Mouse (Mus musculus): ENCODE measurements around the gene Fbf1. TPM values are rescaled to one million over a fixed set of nuclear protein-coding genes. Genes with fewer than 3 reads are reported as not detected.

Fbf1 gene
- polyA plus RNA-seq, 1 experiment = 46.9 TPM

- Histone ChIP-seq H3K27me3 (ENCODE audit: control insufficient read depth, insufficient read depth, insufficient read length) (no peaks in the 10 kb centered on the region), H3K79me2 (ENCODE audit: control insufficient read depth, insufficient read depth) (no peaks in the 10 kb centered on the region), H3K4me3 (ENCODE audit: insufficient read depth, poor library complexity, severe bottlenecking) (no peak overlapping the region), H3K79me3 (ENCODE audit: low read depth) (no peaks in the 10 kb centered on the region), H3K36me3 (ENCODE audit: control insufficient read depth, insufficient read depth) (peaks cover 5% of the 10 kb centered on the region), H3ac (ENCODE audit: control insufficient read depth, insufficient read length, low read depth) (no peak overlapping the region)
- TF ChIP-seq CTCF (IDR thresholded peaks at IDR 0.05; ENCODE audit: control insufficient read depth, insufficient read depth, insufficient read length) (no peak), USF1 (IDR thresholded peaks at IDR 0.05; ENCODE audit: low read depth) (no peak), MYOG (IDR thresholded peaks at IDR 0.05; ENCODE audit: control insufficient read depth, extremely low read depth, insufficient read length) (no peak), CEBPB (IDR thresholded peaks at IDR 0.05; ENCODE audit: low read depth) (no peak), MYOD1 (IDR thresholded peaks at IDR 0.05; ENCODE audit: control insufficient read depth, insufficient read length, low read depth) (no peak), FOSL1 (IDR thresholded peaks at IDR 0.05; ENCODE audit: insufficient read depth, low read length, poor library complexity, severe bottlenecking) (no peak), MAX (IDR thresholded peaks at IDR 0.05) (no peak)
Measured at GRCm38 (mm10) chr11:116117819-116118218, 50.1 kb downstream of the Fbf1 start.

GRCm38 (mm10) chr11:116117241-116117640 is 50.7 kb downstream of the Fbf1 start:
- no peak overlapping the region for H3K4me3 ChIP-seq (ENCODE audit: insufficient read depth, poor library complexity, severe bottlenecking)
- TF ChIP-seq FOSL1 (IDR thresholded peaks at IDR 0.05; ENCODE audit: insufficient read depth, low read length, poor library complexity, severe bottlenecking) (no peak), MYOG (IDR thresholded peaks at IDR 0.05; ENCODE audit: control insufficient read depth, extremely low read depth, insufficient read length) (no peak), USF1 (IDR thresholded peaks at IDR 0.05; ENCODE audit: low read depth) (no peak), CTCF (IDR thresholded peaks at IDR 0.05; ENCODE audit: control insufficient read depth, insufficient read depth, insufficient read length) (no peak), CEBPB (IDR thresholded peaks at IDR 0.05; ENCODE audit: low read depth) (no peak), MAX (IDR thresholded peaks at IDR 0.05) (no peak), MYOD1 (IDR thresholded peaks at IDR 0.05; ENCODE audit: control insufficient read depth, insufficient read length, low read depth) (no peak)
- H3K36me3 ChIP-seq (ENCODE audit: control insufficient read depth, insufficient read depth) = no peaks in the 10 kb centered on the region
- H3ac ChIP-seq (ENCODE audit: control insufficient read depth, insufficient read length, low read depth) = no peak overlapping the region
- H3K79me3 ChIP-seq (ENCODE audit: low read depth) = no peaks in the 10 kb centered on the region
- no peaks in the 10 kb centered on the region for H3K27me3 ChIP-seq (ENCODE audit: control insufficient read depth, insufficient read depth, insufficient read length)
- H3K79me2 ChIP-seq (ENCODE audit: control insufficient read depth, insufficient read depth) = no peaks in the 10 kb centered on the region

- no peaks in the 10 kb centered on the region for H3K27me3 ChIP-seq (ENCODE audit: control insufficient read depth, insufficient read depth, insufficient read length)
- H3K79me3 ChIP-seq (ENCODE audit: low read depth) = peaks cover 9% of the 10 kb centered on the region
- no peak overlapping the region for H3K4me3 ChIP-seq (ENCODE audit: insufficient read depth, poor library complexity, severe bottlenecking)
- no peak overlapping the region for H3ac ChIP-seq (ENCODE audit: control insufficient read depth, insufficient read length, low read depth)
- TF ChIP-seq MYOG (IDR thresholded peaks at IDR 0.05; ENCODE audit: control insufficient read depth, extremely low read depth, insufficient read length) (no peak), FOSL1 (IDR thresholded peaks at IDR 0.05; ENCODE audit: insufficient read depth, low read length, poor library complexity, severe bottlenecking) (no peak), CEBPB (IDR thresholded peaks at IDR 0.05; ENCODE audit: low read depth) (no peak), USF1 (IDR thresholded peaks at IDR 0.05; ENCODE audit: low read depth) (no peak), CTCF (IDR thresholded peaks at IDR 0.05; ENCODE audit: control insufficient read depth, insufficient read depth, insufficient read length) (no peak), MYOD1 (IDR thresholded peaks at IDR 0.05; ENCODE audit: control insufficient read depth, insufficient read length, low read depth) (no peak), MAX (IDR thresholded peaks at IDR 0.05) (no peak)
- H3K36me3 ChIP-seq (ENCODE audit: control insufficient read depth, insufficient read depth) = peaks cover 13% of the 10 kb centered on the region
- peaks cover 33% of the 10 kb centered on the region for H3K79me2 ChIP-seq (ENCODE audit: control insufficient read depth, insufficient read depth)
Measured at GRCm38 (mm10) chr11:116111611-116112203, 56.3 kb downstream of the Fbf1 start.

GRCm38 (mm10) chr11:116111067-116111466 is 56.9 kb downstream of the Fbf1 start:
- Histone ChIP-seq H3K27me3 (ENCODE audit: control insufficient read depth, insufficient read depth, insufficient read length) (no peaks in the 10 kb centered on the region), H3ac (ENCODE audit: control insufficient read depth, insufficient read length, low read depth) (no peak overlapping the region), H3K4me3 (ENCODE audit: insufficient read depth, poor library complexity, severe bottlenecking) (no peak overlapping the region), H3K36me3 (ENCODE audit: control insufficient read depth, insufficient read depth) (peaks cover 19% of the 10 kb centered on the region), H3K79me2 (ENCODE audit: control insufficient read depth, insufficient read depth) (peaks cover 39% of the 10 kb centered on the region), H3K79me3 (ENCODE audit: low read depth) (peaks cover 9% of the 10 kb centered on the region)
- TF ChIP-seq FOSL1 (IDR thresholded peaks at IDR 0.05; ENCODE audit: insufficient read depth, low read length, poor library complexity, severe bottlenecking) = no peak
- TF ChIP-seq CEBPB (IDR thresholded peaks at IDR 0.05; ENCODE audit: low read depth) = no peak
- TF ChIP-seq MYOG (IDR thresholded peaks at IDR 0.05; ENCODE audit: control insufficient read depth, extremely low read depth, insufficient read length) = no peak
- TF ChIP-seq MAX (IDR thresholded peaks at IDR 0.05) = no peak
- no peak for TF ChIP-seq MYOD1 (IDR thresholded peaks at IDR 0.05; ENCODE audit: control insufficient read depth, insufficient read length, low read depth)
- no peak for TF ChIP-seq CTCF (IDR thresholded peaks at IDR 0.05; ENCODE audit: control insufficient read depth, insufficient read depth, insufficient read length)
- TF ChIP-seq USF1 (IDR thresholded peaks at IDR 0.05; ENCODE audit: low read depth) = no peak

GRCm38 (mm10) chr11:116110540-116110939 is 57.4 kb downstream of the Fbf1 start:
- Histone ChIP-seq H3K4me3 (ENCODE audit: insufficient read depth, poor library complexity, severe bottlenecking) (peak overlapping the region; percentile 97), H3ac (ENCODE audit: control insufficient read depth, insufficient read length, low read depth) (peak overlapping the region; percentile 81), H3K27me3 (ENCODE audit: control insufficient read depth, insufficient read depth, insufficient read length) (no peaks in the 10 kb centered on the region), H3K79me2 (ENCODE audit: control insufficient read depth, insufficient read depth) (peaks cover 44% of the 10 kb centered on the region), H3K36me3 (ENCODE audit: control insufficient read depth, insufficient read depth) (peaks cover 24% of the 10 kb centered on the region), H3K79me3 (ENCODE audit: low read depth) (peaks cover 9% of the 10 kb centered on the region)
- TF ChIP-seq USF1 (IDR thresholded peaks at IDR 0.05; ENCODE audit: low read depth) = no peak
- no peak for TF ChIP-seq MYOD1 (IDR thresholded peaks at IDR 0.05; ENCODE audit: control insufficient read depth, insufficient read length, low read depth)

GRCm38 (mm10) chr11:116110131-116110530 is 57.8 kb downstream of the Fbf1 start:
- Histone ChIP-seq H3ac (ENCODE audit: control insufficient read depth, insufficient read length, low read depth) (peak overlapping the region; percentile 81), H3K79me2 (ENCODE audit: control insufficient read depth, insufficient read depth) (peaks cover 44% of the 10 kb centered on the region), H3K79me3 (ENCODE audit: low read depth) (peaks cover 9% of the 10 kb centered on the region), H3K4me3 (ENCODE audit: insufficient read depth, poor library complexity, severe bottlenecking) (peak overlapping the region; percentile 97), H3K36me3 (ENCODE audit: control insufficient read depth, insufficient read depth) (peaks cover 25% of the 10 kb centered on the region), H3K27me3 (ENCODE audit: control insufficient read depth, insufficient read depth, insufficient read length) (no peaks in the 10 kb centered on the region)
- no peak for TF ChIP-seq MYOG (IDR thresholded peaks at IDR 0.05; ENCODE audit: control insufficient read depth, extremely low read depth, insufficient read length)
- TF ChIP-seq MAX (IDR thresholded peaks at IDR 0.05) = peak; percentile 39
- TF ChIP-seq FOSL1 (IDR thresholded peaks at IDR 0.05; ENCODE audit: insufficient read depth, low read length, poor library complexity, severe bottlenecking) = no peak
